Mouse (Mus musculus) heart, adult 11 months (tissue): Measurements from ENCODE around the gene Minos1.

Experiments used
- DNase-seq: peaks from one replicate; pipeline ENCODE4 v3.0.0; 2022

Gene Minos1

GRCm38 (mm10) chr4:139130701-139131549 is at the start of gene Minos1:
Gene Minos1 (minus strand): TSS chr4:139131113.
- peak; percentile 100 for DNase-seq

DNA sequence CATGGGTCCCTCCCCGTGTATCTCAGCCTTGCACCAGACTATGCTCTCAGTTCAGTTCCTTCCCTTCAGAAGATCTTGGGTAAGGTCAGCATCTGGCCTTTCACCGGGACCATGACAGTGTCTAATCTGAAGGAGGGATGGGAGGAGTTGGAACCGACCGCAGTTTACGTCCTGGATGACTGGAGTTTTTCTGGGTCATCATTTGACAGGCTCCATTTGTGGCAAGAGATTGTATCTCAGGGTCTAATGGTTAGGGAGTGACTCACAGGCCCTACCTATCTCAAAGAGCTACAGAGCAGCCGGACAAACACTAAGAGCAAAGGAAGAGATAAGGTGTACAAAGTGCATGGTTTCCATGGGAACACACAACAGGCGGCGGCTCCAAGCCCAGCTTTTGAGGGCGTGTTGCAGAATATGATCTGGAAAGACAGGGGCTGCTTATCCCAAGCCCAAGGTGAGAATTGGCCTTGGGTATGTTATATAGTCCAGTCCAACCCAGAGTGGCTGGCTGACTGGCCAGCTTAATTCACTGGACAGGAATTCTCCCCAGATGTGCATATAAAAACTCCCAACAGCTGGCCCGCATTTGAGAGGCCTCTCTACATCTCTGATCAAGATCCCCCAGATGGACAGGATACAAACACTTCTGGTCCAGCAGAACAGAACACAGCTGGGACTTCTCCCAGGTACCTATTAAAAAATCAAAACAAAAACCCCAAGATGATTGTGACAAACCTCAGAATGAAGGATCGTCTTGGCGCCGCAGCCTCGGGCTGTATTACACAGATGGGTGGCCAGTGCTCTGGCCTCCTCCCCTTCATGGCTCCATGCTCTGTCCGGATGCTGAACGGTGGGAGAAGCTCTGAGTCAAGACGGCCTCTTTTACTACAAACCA is 49.1 kb upstream of the Minos1 start:
- DNase-seq, result peak; percentile 95

- no peak for DNase-seq
Observed at GRCm38 (mm10) chr4:139179218-139179617, 48.3 kb upstream of the Minos1 start.

- DNase-seq, result peak; percentile 93
Observed at GRCm38 (mm10) chr4:139178377-139178776, 47.5 kb upstream of the Minos1 start.

DNA sequence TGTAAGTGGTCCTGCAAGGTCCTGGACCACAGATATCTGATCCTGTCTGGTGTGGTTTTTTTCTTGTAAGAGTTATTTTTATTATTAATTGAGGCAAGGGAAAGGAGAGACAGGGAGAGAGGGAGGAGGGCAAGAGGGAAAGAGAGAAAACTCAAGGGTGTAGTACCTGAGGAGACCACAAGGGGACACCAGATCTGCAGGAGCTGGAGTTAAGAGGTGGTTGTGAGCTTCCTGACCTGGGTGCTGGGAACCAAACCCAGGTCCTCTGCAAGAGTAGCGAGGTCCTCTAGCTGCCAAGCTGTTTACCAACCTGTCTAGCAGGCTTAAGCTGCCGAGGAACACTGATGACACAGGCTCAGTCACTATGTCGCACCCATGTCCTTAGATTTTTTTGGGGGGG is 47.0 kb upstream of the Minos1 start:
- no peak for DNase-seq

DNA sequence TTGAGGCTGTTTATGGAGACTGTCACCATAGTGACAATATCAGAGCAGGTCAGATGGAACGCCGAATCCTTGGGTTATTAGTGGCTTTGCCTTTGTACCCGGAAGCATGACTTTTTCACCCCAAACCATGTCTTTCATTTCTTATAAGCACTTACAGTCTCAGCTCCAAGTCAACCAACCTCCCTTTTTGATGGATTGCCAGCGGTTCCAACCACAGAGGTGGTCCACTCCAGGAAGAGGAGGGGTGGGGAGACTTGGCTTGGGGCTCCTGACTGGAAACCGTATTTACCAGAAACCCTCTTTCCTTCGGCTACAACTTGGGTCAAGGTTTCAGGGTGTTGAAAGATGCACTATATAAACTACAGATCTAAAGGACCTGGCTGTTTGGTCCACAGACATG is 45.1 kb upstream of the Minos1 start:
- peak; percentile 96 for DNase-seq

- DNase-seq, result peak; percentile 99
Observed at GRCm38 (mm10) chr4:139175061-139175971, 44.4 kb upstream of the Minos1 start.

GRCm38 (mm10) chr4:139169748-139170279 is 38.9 kb upstream of the Minos1 start:
- DNase-seq, result no peak

GRCm38 (mm10) chr4:139168985-139169747 is 38.3 kb upstream of the Minos1 start:
- peak; percentile 98 for DNase-seq

DNA sequence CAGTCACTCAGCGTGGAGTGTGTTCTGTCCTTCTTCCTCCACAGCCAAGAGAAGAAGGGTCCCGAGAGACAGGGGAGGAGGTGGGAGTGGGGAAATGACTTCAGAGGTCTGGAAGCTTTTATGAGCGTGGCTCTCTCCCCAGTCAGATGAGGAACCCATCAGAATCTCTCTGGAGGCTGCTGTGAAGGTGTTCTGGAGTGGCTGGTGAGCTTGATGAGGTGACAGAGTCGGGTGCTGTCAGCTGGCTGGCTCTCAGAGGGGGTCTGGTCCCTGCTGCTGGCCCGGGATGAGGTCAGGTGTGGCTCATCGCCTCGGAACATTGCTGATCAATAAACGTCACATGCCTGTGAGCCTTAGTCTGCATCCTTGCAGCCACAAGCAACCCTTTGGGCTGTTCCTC is 36.2 kb upstream of the Minos1 start:
- DNase-seq, result peak; percentile 84

DNA sequence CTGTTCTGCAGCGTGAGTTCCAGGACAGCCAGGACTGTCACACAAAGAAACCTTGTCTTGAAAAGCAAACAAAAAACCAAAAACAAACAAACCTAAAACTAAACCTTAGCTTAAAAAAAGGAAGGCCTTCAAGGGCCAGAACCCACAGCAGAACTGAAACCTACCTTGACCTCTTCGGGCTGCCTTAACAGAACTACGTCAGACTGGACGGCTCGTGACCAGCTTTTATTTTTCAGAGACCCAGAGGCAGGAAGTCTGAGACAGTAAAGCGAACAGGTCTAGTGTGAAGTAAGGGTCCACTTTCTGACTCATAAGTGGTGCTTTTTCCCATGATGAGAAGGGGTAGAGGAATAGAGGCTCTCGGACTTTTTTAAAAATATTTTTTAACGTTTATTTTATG is 35.3 kb upstream of the Minos1 start:
- peak; percentile 87 for DNase-seq

DNA sequence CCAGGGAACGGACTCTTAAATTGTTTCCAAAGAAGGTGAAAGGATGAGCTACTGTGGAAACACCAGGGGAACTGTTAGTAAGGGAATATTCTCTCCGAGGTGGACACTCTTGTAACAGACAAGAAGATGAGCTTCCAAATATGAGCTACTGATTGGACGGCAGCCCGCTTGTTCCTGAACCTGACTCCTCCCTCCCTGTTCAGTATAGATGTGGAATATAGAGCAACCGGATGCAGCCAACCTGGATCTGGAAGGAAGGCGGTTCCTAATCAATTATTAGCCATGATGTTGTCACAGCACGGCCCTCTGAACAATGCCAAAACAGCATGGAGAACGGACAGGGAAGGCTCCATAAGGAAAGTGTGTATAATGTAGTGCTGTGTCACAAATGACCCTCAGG is 34.3 kb upstream of the Minos1 start:
- DNase-seq, result peak; percentile 83

DNA sequence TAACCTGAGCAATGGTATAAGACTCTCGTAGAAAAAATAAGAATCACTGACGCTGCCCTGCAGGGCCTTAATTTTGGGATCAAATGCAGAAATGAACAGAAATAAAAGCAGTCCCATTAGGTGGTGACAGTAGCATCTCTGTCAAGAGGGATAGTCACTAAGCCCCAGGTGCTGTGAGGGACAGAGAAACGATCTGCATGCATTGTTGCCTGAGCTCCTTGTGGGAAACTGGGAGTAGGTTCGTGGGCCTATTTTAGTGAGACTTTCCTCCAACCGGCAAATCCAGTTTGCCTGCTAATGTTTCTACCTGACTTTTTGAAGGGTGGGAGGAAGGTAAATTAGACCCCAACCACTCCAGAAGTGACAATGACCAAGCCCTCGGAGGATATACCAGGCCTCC is 33.2 kb upstream of the Minos1 start:
- peak; percentile 79 for DNase-seq

GRCm38 (mm10) chr4:139161076-139161475 is 30.2 kb upstream of the Minos1 start:
- DNase-seq, result peak; percentile 88

DNA sequence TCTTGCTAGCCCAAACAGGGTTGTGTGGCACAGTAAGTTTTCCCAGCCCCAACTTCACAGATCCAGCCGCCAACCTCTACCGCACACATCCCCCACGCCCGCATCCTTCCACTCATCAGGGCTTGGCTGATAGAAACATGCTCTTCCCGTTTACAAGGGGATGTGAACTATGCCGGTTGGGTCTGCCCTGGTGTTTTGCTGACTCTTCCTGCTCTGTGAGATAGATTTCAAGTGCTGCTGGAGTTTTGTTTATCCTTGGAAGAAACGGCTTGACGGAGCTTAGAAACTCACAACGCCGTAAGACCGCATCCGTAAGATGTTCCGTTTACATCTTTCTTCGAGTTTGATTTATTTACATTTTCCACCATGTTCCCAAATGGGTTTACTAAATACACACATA is 27.4 kb upstream of the Minos1 start:
- no peak for DNase-seq

DNA sequence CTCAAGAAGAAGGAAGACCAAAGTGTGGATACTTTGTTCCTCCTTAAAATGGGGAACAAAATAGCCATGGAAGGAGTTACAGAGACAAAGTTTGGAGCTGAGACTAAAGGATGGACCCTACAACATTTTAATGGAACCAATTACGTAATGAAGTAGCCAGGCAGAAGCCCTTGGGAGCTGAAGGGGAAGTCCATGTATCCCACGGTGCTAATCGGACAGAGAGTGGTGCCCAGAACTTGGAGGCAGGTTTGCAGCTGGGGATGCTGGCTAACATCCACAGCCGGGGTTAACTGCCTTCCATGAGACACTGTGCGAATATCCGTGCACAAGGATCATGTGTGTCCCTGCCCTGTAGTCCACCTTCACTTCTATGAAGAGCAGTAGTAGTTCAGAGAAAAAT is 25.6 kb upstream of the Minos1 start:
- peak; percentile 92 for DNase-seq

DNA sequence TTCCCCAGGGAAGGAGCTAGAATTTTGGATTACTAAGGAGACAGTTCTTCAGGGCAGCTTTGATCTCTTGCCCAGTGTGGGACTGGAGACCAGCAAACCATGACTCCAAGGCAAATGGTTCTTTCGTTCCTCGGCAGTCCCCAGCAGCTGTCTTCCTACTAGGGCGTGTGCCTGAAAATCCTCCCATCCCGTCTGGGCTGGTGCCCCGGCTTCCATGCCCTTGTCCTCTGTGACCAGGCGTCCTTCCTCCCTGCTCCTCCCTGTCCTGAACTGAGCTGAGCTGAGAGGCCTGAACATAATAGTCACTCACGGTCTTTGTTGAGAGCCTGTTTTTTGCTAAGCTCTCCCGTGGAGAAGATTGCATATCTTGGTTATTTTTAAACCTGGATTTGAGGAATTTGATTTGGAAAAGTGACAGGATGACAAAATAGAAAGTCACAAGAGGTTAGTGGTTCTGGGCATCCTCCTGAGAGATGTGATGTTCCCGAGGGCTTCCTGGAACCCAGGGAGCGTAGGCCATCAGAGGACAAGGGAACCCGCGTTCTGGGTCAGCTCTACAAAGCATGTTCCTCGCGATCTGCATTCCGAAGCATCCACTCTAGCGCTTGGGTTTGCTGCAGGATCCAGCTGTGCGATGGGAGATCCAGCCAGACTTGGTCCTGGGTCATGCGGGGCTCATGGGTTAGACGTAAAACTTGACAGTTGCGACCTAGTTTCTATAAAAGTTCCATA is 23.8 kb upstream of the Minos1 start:
- DNase-seq, result peak; percentile 97

DNA sequence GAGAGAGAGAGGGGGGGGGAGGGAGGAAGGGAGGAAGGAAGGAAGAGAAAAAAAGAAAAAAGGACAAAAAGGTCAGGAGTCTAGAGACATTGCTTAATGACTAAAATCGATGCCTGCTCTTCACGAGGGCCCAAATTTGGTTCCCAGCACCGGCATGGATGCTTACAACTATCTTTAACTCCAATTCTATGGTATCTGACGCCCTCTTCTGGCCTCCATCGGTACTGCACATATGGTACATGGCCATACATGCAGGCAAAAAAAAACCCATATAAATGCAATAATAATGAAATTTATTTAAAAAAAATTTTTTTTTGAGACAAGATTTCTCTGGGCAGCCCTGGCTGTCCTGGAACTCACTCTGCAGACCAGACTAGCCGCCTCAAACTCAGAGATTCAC is 20.5 kb upstream of the Minos1 start:
- no peak for DNase-seq

DNA sequence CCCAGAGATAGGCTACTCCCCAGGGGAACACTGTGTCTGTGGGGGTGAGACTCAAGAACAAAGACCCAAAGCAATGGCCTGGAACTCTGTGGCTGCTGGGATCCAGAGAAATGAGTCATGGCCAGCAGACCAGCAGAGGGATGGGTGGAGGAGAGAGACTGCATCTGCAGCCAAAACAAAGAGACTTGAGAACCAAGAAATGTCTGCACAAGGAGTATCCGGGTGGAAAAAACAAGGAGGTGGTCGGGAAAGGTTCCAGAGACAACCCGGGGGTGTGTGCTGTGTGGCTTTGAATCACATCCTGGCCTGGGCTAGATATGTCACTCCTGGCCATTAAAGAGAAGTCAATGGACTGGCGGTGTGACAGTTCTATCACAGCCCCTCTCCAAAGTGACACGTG is 15.8 kb upstream of the Minos1 start:
- peak; percentile 98 for DNase-seq

DNA sequence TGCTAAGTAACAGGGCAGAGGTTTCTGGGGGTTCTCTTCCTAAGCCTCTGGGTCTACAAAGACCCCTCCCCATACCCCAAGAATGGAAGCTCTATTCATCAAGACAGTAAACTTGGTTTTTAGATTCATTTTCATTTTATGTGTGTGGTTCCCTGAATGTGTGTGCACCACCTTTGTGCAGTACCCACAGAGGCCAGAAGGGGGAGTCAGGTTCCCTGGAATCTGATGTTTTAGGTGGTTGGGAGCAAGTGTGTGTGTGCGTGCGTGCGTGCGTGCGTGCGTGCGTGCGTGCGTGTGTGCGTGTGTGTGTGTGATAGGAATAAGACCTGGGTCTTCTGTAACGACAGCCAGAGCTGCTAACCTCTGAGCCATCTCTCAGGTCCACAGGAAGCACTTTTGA is 14.2 kb upstream of the Minos1 start:
- DNase-seq, result no peak

DNA sequence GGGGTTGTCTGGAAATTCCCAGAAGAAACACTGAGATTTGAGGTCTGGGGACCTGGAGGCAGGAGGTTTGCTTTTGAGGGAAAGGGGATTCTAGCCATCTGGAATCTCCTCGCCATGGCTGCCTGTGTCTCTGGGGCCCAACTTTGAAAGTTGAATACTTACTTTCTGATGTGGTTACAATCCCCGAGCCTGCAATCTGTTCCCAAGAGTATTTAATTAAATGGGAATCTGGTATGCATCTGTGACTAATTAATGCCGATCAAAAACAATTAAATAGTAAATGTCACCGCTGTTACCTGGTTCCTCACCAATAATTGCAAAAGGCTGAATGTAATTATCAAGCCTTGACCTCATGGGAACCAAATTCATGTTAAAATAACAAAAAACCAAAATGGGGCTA is 13.7 kb upstream of the Minos1 start:
- no peak for DNase-seq
